Mouse (Mus musculus): Measurements from ENCODE around the gene Arhgap15. TPM values are rescaled to one million over a fixed set of nuclear protein-coding genes. Genes with fewer than 3 reads are reported as not detected.

The Arhgap15 gene
- polyA plus RNA-seq, 2 experiments, result 2.5 to 5.6 TPM

GRCm38 (mm10) chr2:43835931-43836330 lies 87.3 kb downstream of the Arhgap15 start:
- 12% methylated on average over 5 of the region's 5 CpGs for WGBS (ENCODE audit: insufficient replicate concordance)
- no peak for TF ChIP-seq CTCF (IDR thresholded peaks at IDR 0.05; ENCODE audit: low read depth)
- TF ChIP-seq EP300 (IDR thresholded peaks at IDR 0.05; ENCODE audit: low read depth), result peak; percentile 69
- no peaks in the 10 kb centered on the region for H3K9me3 ChIP-seq (ENCODE audit: control insufficient read depth, low read length)
- ATAC-seq (ENCODE audit: insufficient read depth) (peak; percentile 82), DNase-seq (ENCODE audit: low read depth in 3 of 3, low spot score in 3 of 3) (peak; percentile 34 to 50 (median 43))
- H3K4me2 ChIP-seq (ENCODE audit: low read depth), result no peak overlapping the region
- H3K4me3 ChIP-seq (ENCODE audit: insufficient read depth in 1 of 2, low read depth in 2 of 2, low read length in 2 of 2), result no peak overlapping the region
- no peaks in the 10 kb centered on the region for H3K27me3 ChIP-seq (ENCODE audit: control insufficient read depth, insufficient read depth, low read length)
- no peak overlapping the region for H3K9ac ChIP-seq (replicated peaks)
- H3K4me1 ChIP-seq (replicated peaks; ENCODE audit: control insufficient read depth in 2 of 2, insufficient read depth in 2 of 2, low read length in 1 of 2), result peaks cover 3 to 4% of the 10 kb centered on the region in 2 experiments; a peak in 2 of 4 replicates
- H3K27ac ChIP-seq, result no peak overlapping the region
- no peaks in the 10 kb centered on the region for H3K36me3 ChIP-seq (replicated peaks; ENCODE audit: control insufficient read depth, insufficient read depth, low read depth)

DNA sequence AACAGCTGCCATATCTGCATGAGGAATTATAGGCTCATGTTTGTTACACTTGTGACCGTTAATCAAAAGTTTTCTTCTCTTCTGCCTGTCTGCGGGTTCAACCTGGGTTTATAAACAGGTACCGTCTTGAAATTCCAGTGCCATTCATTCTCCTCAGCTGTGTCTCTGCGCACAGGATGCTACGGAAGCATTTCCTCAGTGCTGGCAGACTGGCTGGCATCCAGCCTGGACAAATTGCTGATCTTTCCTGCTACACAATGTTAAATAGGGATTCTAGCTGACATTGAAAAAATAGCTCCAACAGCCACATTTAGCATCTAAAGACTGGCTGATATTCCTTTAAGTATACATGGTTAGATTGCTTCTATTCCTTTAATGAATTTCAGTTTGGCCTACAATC lies 93.0 kb downstream of the Arhgap15 start:
- DNase-seq (ENCODE audit: low read depth in 3 of 3, low spot score in 3 of 3) (no peak), ATAC-seq (ENCODE audit: insufficient read depth) (no peak)
- no peak for TF ChIP-seq CTCF (IDR thresholded peaks at IDR 0.05; ENCODE audit: low read depth)
- no peak for TF ChIP-seq EP300 (IDR thresholded peaks at IDR 0.05; ENCODE audit: low read depth)
- H3K4me2 ChIP-seq (ENCODE audit: low read depth), result no peak overlapping the region
- WGBS (ENCODE audit: insufficient replicate concordance), result 75% methylated on average over 5 of the region's 5 CpGs
- no peak overlapping the region for H3K4me3 ChIP-seq (ENCODE audit: insufficient read depth in 1 of 2, low read depth in 2 of 2, low read length in 2 of 2)
- H3K27ac ChIP-seq, result no peak overlapping the region
- no peaks in the 10 kb centered on the region for H3K9me3 ChIP-seq (ENCODE audit: control insufficient read depth, low read length)
- H3K4me1 ChIP-seq (replicated peaks; ENCODE audit: control insufficient read depth in 2 of 2, insufficient read depth in 2 of 2, low read length in 1 of 2), result no peaks in the 10 kb centered on the region
- H3K9ac ChIP-seq (replicated peaks), result no peak overlapping the region
- no peaks in the 10 kb centered on the region for H3K27me3 ChIP-seq (ENCODE audit: control insufficient read depth, insufficient read depth, low read length)
- H3K36me3 ChIP-seq (replicated peaks; ENCODE audit: control insufficient read depth, insufficient read depth, low read depth), result no peaks in the 10 kb centered on the region

DNA sequence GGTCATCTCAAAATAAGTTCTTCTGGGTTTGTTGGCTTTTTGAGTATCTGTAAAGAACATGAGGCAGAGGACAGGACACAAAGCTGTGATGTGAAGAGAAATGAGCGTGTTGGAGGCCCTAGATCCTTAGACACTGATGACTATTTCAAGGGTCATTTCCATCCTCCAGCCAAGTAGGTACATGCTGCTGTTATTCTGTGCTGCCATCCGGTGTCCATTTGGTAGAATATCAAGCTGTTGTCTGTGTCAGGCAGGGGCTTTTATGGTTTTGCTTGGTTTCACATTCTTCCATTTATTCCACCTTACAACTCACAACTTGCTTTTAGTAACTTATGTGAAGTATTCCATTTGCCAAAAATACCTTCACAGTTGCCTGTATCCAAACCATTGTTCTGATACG lies 102.6 kb downstream of the Arhgap15 start:
- H3K4me1 ChIP-seq (replicated peaks; ENCODE audit: control insufficient read depth in 2 of 2, insufficient read depth in 2 of 2, low read length in 1 of 2), result no peaks in the 10 kb centered on the region
- H3K9me3 ChIP-seq (ENCODE audit: control insufficient read depth, low read length), result no peaks in the 10 kb centered on the region
- no peak for TF ChIP-seq EP300 (IDR thresholded peaks at IDR 0.05; ENCODE audit: low read depth)
- peak; percentile 48 for TF ChIP-seq CTCF (IDR thresholded peaks at IDR 0.05; ENCODE audit: low read depth)
- 44% methylated on average over 3 of the region's 3 CpGs for WGBS (ENCODE audit: insufficient replicate concordance)
- H3K27me3 ChIP-seq (ENCODE audit: control insufficient read depth, insufficient read depth, low read length), result no peaks in the 10 kb centered on the region
- no peak overlapping the region for H3K9ac ChIP-seq (replicated peaks)
- DNase-seq (ENCODE audit: low read depth in 3 of 3, low spot score in 3 of 3), result peak in 2 of 3 experiments; percentile 3 to 11
- no peak overlapping the region for H3K4me2 ChIP-seq (ENCODE audit: low read depth)
- H3K27ac ChIP-seq, result no peak overlapping the region
- no peak overlapping the region for H3K4me3 ChIP-seq (ENCODE audit: insufficient read depth in 1 of 2, low read depth in 2 of 2, low read length in 2 of 2)
- ATAC-seq (ENCODE audit: insufficient read depth), result no peak
- H3K36me3 ChIP-seq (replicated peaks; ENCODE audit: control insufficient read depth, insufficient read depth, low read depth), result no peaks in the 10 kb centered on the region

DNA sequence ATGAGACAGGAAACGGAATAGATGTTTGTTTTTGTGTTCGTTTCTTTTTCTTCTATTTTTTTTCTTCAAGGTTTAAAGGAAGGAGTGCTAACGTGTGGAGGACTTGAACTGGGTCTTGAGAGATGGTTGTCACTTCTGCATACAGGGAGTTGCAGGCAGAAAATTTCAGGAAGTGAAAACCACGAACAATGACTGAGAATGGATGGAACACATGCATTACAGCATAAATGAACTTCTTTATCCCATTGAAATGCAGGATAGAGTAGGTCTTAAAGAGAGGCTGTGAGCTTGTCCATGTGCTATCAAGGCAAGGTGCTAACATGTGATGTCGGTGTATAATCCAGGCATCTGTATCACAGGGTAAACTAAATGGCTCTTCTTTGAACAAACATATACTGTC lies 114.1 kb downstream of the Arhgap15 start:
- ATAC-seq (ENCODE audit: insufficient read depth) (no peak), DNase-seq (ENCODE audit: low read depth in 3 of 3, low spot score in 3 of 3) (no peak)
- no peak overlapping the region for H3K9ac ChIP-seq (replicated peaks)
- H3K27ac ChIP-seq, result no peak overlapping the region
- no peaks in the 10 kb centered on the region for H3K4me1 ChIP-seq (replicated peaks; ENCODE audit: control insufficient read depth in 2 of 2, insufficient read depth in 2 of 2, low read length in 1 of 2)
- no peak overlapping the region for H3K4me2 ChIP-seq (ENCODE audit: low read depth)
- TF ChIP-seq EP300 (IDR thresholded peaks at IDR 0.05; ENCODE audit: low read depth), result no peak
- no peak for TF ChIP-seq CTCF (IDR thresholded peaks at IDR 0.05; ENCODE audit: low read depth)
- 36% methylated on average over 5 of the region's 5 CpGs for WGBS (ENCODE audit: insufficient replicate concordance)
- H3K4me3 ChIP-seq (ENCODE audit: insufficient read depth in 1 of 2, low read depth in 2 of 2, low read length in 2 of 2), result no peak overlapping the region
- H3K9me3 ChIP-seq (ENCODE audit: control insufficient read depth, low read length), result no peaks in the 10 kb centered on the region
- H3K27me3 ChIP-seq (ENCODE audit: control insufficient read depth, insufficient read depth, low read length), result no peaks in the 10 kb centered on the region
- H3K36me3 ChIP-seq (replicated peaks; ENCODE audit: control insufficient read depth, insufficient read depth, low read depth), result no peaks in the 10 kb centered on the region

GRCm38 (mm10) chr2:43902403-43902973 lies 153.9 kb downstream of the Arhgap15 start:
- H3K4me1 ChIP-seq (replicated peaks; ENCODE audit: control insufficient read depth in 2 of 2, insufficient read depth in 2 of 2, low read length in 1 of 2), result no peaks in the 10 kb centered on the region
- no peak overlapping the region for H3K4me2 ChIP-seq (ENCODE audit: low read depth)
- no peaks in the 10 kb centered on the region for H3K27me3 ChIP-seq (ENCODE audit: control insufficient read depth, insufficient read depth, low read length)
- H3K36me3 ChIP-seq (replicated peaks; ENCODE audit: control insufficient read depth, insufficient read depth, low read depth), result no peaks in the 10 kb centered on the region
- H3K4me3 ChIP-seq (ENCODE audit: insufficient read depth in 1 of 2, low read depth in 2 of 2, low read length in 2 of 2), result no peak overlapping the region
- no peaks in the 10 kb centered on the region for H3K9me3 ChIP-seq (ENCODE audit: control insufficient read depth, low read length)
- H3K27ac ChIP-seq, result no peak overlapping the region
- TF ChIP-seq CTCF (IDR thresholded peaks at IDR 0.05; ENCODE audit: low read depth), result peak; percentile 74
- TF ChIP-seq EP300 (IDR thresholded peaks at IDR 0.05; ENCODE audit: low read depth), result no peak
- WGBS (ENCODE audit: insufficient replicate concordance), result 26% methylated on average over 7 of the region's 7 CpGs
- H3K9ac ChIP-seq (replicated peaks), result no peak overlapping the region
- ATAC-seq (ENCODE audit: insufficient read depth) (no peak), DNase-seq (ENCODE audit: low read depth in 3 of 3, low spot score in 3 of 3) (peak; percentile 30 to 41 (median 32))
